Mouse (Mus musculus) heart, postnatal 0 days (tissue): ENCODE data around the gene St6galnac6. TPM values are rescaled to one million over a fixed set of nuclear protein-coding genes. Genes with fewer than 3 reads are reported as not detected.
A peak's percentile ranks its signal among the peaks of the same experiment; 100 is the strongest.

Experiments
- ATAC-seq: fragments of 200-750 bp; cut with Nextera tagmentation; 2 replicates; pipeline ENCODE4 v1.8.0; 2017; ENCODE audit warnings: low read depth, moderate number of reproducible peaks, moderate library complexity; ENCODE audit not compliant: insufficient read depth
- DNase-seq: peaks from one replicate; pipeline ENCODE4 v3.0.0-alpha.2; 2016; ENCODE audit warnings: low spot score
- H3K27ac ChIP-seq: fragments of 300-500 bp; sonication (generic); 2 replicates; pipeline ENCODE4 v1.5.1; 2014; ENCODE audit warnings: low read depth, mild to moderate bottlenecking
- H3K27me3 ChIP-seq: fragments of 300-500 bp; sonication (generic); 2 replicates; pipeline ENCODE4 v1.6.1; 2014; ENCODE audit warnings: low read length, mixed read lengths; ENCODE audit not compliant: control insufficient read depth, insufficient read depth
- H3K36me3 ChIP-seq: fragments of 300-500 bp; sonication (generic); replicated peaks from 2 replicates; pipeline ENCODE4 v1.6.1; 2014; ENCODE audit warnings: low read length, mixed read lengths; ENCODE audit not compliant: control insufficient read depth, insufficient read depth
- H3K4me1 ChIP-seq: fragments of 300-500 bp; sonication (generic); 2 replicates; pipeline ENCODE4 v1.6.1; 2014; ENCODE audit warnings: antibody characterized with exemption; ENCODE audit not compliant: control insufficient read depth, insufficient read depth
- H3K4me2 ChIP-seq: fragments of 300-500 bp; sonication (generic); 2 replicates; pipeline ENCODE4 v1.6.1; 2014; ENCODE audit warnings: low read depth, mild to moderate bottlenecking, low read length, moderate library complexity
- H3K4me3 ChIP-seq: fragments of 300-500 bp; sonication (generic); 2 replicates; pipeline ENCODE4 v1.5.1; 2014; ENCODE audit warnings: low read depth, low read length
- H3K9ac ChIP-seq: fragments of 300-500 bp; sonication (generic); replicated peaks from 2 replicates; pipeline ENCODE4 v1.6.1; 2014; ENCODE audit warnings: low read depth, low read length, mixed read lengths
- H3K9me3 ChIP-seq: fragments of 300-500 bp; sonication (generic); replicated peaks from 2 replicates; pipeline ENCODE4 v1.6.1; 2016; ENCODE audit warnings: low read length; ENCODE audit not compliant: control insufficient read depth
- CTCF ChIP-seq: IDR thresholded peaks from 2 replicates; pipeline ENCODE4 v1.5.1; 2016; ENCODE audit warnings: antibody characterized with exemption, control low read depth, low read depth
- EP300 ChIP-seq: IDR thresholded peaks from 2 replicates; pipeline ENCODE4 v1.6.1; 2016; ENCODE audit warnings: antibody characterized with exemption, low read depth
- WGBS: fragments of 180-500 bp; shearing (Covaris S2); extraction: QIAGEN DNeasy Blood & Tissue Kit; methylation state at CpG from one replicate; pipeline ENCODE4 v1.1.7; 2014; 5-methylcytosine and 5-hydroxymethylcytosine counted together
- polyA plus RNA-seq: library from polyadenylated mRNA; unstranded; fragments of >200 nt; fragmentation: Nextera tagmentation; extraction: Ambion mirVana; gene quantifications from 2 replicates; pipeline ENCODE4 v1.2.1, GENCODE M21; 2015
- total RNA-seq: library from RNA; depleted of rRNA; stranded (reverse); fragments of >200 nt; gene quantifications from 2 replicates; pipeline ENCODE4 v1.2.3, GENCODE M21; 2014; ENCODE audit warnings: low replicate concordance

The St6galnac6 gene
- total and polyA plus RNA-seq, 2 experiments from 2014 or later: 44.3 to 117 TPM

DNA sequence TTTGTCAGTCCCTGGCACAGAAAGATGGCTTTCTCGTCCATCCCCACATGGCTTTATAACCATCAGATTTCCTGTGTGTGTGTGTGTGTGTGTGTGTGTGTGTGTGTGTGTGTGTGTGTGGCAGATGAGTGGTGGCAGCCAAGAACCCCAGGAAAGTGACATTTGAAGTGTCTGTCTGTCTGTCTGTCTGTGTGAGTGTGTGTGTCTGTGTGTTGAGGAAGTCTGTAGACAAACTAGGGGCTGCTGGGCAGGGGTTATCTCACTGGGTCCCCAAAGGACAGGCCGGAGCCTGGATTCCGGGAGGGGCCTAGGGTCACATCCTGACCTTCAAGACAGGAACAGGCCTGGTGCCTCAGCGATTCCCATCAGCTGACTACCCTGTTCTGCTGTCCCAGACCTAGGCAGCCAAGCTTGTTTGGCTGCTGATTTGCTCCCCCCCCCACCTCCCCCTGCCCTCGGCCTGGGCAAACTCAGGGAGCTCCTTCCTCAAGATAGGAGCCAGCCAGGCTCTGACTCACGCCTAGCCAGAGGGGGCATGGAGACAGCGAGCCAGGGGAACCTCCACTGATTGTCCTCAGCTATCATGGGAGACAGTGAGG is 62.1 kb downstream of the St6galnac6 start:
- Histone ChIP-seq H3K4me3 (no peak overlapping the region), H3K4me1 (peaks cover 26% of the 10 kb centered on the region), H3K9me3 (no peaks in the 10 kb centered on the region), H3K27ac (peak overlapping the region; percentile 54), H3K27me3 (no peaks in the 10 kb centered on the region), H3K4me2 (no peak overlapping the region), H3K9ac (no peak overlapping the region), H3K36me3 (peaks cover 19% of the 10 kb centered on the region; the same call in 1 of the 2 replicates)
- WGBS: 12% methylated on average over 7 of the region's 7 CpGs
- peak; percentile 81 for ATAC-seq
- peak; percentile 67 for DNase-seq
- TF ChIP-seq EP300 (no peak), CTCF (no peak)

DNA sequence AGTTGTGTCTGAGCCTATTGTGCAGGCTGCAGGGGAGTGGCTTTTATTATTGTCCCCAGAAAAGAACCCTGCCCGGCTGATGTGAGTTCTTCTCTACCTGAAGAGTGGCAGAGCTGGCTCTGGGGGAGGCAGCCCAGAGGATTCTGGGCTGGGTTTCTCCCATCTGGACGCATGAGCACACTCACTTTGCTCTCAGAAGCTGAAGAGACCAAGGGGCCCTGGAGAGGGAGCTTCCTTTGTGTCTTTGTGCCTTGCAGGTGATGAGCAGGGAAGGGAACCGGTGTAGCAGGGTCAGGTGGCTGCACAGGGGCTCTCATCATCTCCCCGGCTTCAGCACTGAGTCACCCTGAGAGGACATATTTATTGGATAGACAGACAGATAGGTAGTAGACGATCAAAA is 62.8 kb downstream of the St6galnac6 start:
- ATAC-seq: no peak
- no peak overlapping the region for H3K4me2 ChIP-seq
- H3K36me3 ChIP-seq: peaks cover 17% of the 10 kb centered on the region; the same call in 1 of the 2 replicates
- H3K9ac ChIP-seq: no peak overlapping the region
- H3K27ac ChIP-seq: peak overlapping the region; percentile 54
- no peaks in the 10 kb centered on the region for H3K9me3 ChIP-seq
- DNase-seq: no peak
- no peaks in the 10 kb centered on the region for H3K27me3 ChIP-seq
- 42% methylated on average over 5 of the region's 5 CpGs for WGBS
- TF ChIP-seq CTCF (no peak), EP300 (no peak)
- peaks cover 26% of the 10 kb centered on the region for H3K4me1 ChIP-seq
- no peak overlapping the region for H3K4me3 ChIP-seq

DNA sequence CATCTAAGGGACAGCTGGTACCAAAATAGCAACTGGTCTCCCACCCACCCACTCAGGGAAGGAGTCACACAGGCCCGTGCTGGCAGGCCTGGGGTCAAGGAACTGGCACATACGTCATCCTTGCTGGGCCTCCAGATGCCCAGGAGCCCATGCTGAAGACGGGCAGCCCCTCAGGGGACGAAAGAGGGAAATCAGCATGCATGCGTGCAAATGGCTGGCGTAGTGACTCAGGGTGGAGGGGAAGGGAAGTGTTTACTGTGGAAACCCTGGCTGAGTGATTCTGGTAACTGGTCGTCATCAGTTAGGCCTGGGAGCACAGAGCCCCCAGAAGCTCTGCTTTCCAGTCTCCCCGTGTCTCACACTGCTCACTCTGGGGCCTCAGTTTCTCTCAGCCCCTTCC is 65.8 kb downstream of the St6galnac6 start:
- Histone ChIP-seq H3K9ac (0 out of 2 replicates have a peak overlapping the region, but pooled peaks have one; percentile 14), H3K36me3 (peaks cover 9% of the 10 kb centered on the region), H3K9me3 (no peaks in the 10 kb centered on the region), H3K4me1 (peaks cover 26% of the 10 kb centered on the region), H3K4me3 (no peak overlapping the region), H3K27me3 (no peaks in the 10 kb centered on the region), H3K27ac (peak overlapping the region; percentile 60), H3K4me2 (no peak overlapping the region)
- TF ChIP-seq EP300 (no peak), CTCF (no peak)
- ATAC-seq (no peak), DNase-seq (no peak)
- WGBS: 64% methylated on average over 8 of the region's 8 CpGs

DNA sequence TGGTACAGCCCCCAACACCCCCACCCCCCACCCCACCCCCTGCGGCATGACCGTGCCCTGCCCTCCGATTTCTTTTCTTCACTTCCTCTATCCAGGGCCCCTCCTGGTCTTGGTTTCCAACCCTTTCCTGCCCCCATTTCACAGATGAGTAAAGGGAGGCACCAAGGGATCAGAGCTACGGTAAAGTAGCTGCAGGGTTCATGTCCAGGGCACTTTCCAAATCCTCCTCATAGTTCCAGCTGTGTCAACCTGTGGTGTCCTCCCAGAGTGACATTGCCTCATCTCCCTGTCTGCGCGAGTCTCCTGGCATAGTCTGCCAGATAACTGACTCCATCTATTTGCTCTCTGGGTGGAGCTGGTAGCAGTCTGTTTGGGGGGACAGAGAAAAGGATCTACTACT is 66.3 kb downstream of the St6galnac6 start:
- H3K9ac ChIP-seq: no peak overlapping the region
- no peaks in the 10 kb centered on the region for H3K27me3 ChIP-seq
- peaks cover 9% of the 10 kb centered on the region for H3K36me3 ChIP-seq
- ATAC-seq (no peak), DNase-seq (no peak)
- H3K9me3 ChIP-seq: no peaks in the 10 kb centered on the region
- H3K27ac ChIP-seq: peak overlapping the region; percentile 60
- peaks cover 25% of the 10 kb centered on the region for H3K4me1 ChIP-seq
- 69% methylated on average over 6 of the region's 6 CpGs for WGBS
- no peak overlapping the region for H3K4me2 ChIP-seq
- no peak overlapping the region for H3K4me3 ChIP-seq
- TF ChIP-seq EP300: no peak
- TF ChIP-seq CTCF: no peak

DNA sequence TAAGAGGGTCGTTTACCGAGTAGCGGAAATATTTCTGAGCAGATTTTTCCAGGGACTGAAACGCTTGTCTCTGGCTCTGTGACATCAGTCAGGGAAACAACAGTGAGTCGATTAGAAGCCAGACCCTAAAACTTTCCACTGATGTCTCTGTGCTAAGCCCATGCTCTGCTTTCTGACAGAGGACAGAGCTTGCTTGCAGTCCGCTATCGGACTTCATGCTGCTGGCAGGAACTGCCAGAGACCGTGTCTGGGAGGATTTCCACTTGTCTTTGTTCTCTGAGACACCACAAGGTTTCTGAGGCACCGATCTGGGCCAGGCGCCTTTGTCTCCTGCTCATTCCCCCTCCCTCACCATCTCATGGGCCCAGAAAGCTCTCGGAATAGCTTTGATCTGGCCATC is 68.3 kb downstream of the St6galnac6 start:
- WGBS: 18% methylated on average over 11 of the region's 11 CpGs
- Histone ChIP-seq H3K27ac (peak overlapping the region; percentile 61), H3K4me3 (no peak overlapping the region), H3K9me3 (no peaks in the 10 kb centered on the region), H3K27me3 (no peaks in the 10 kb centered on the region), H3K9ac (0 out of 2 replicates have a peak overlapping the region, but pooled peaks have one; percentile 19), H3K4me1 (peaks cover 8% of the 10 kb centered on the region; the same call in 1 of the 2 replicates), H3K36me3 (peaks cover 26% of the 10 kb centered on the region), H3K4me2 (no peak overlapping the region)
- TF ChIP-seq EP300: no peak
- TF ChIP-seq CTCF: no peak
- ATAC-seq: peak; percentile 69
- DNase-seq: peak; percentile 70

DNA sequence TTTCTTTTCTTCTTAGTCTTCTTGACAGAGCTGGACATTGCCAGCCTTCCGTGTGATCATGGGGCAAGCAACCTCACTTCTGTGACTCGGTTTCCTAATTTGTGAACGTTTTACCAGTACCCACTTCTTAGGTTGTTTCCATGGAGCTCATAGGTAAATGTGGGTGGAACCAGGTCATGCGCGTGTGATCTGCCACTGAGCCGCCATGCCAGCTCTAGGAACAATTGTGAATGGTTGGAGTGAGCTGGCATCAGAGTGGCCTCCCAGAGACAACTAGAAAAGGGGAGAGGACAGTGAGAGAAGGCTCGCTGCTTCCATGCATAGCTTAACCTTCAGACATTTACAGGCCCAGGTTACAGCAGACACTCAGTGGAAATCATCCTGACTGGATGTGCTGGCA is 68.7 kb downstream of the St6galnac6 start:
- no peaks in the 10 kb centered on the region for H3K27me3 ChIP-seq
- H3K27ac ChIP-seq: peak overlapping the region; percentile 61
- no peak overlapping the region for H3K4me2 ChIP-seq
- 79% methylated on average over 7 of the region's 7 CpGs for WGBS
- peaks cover 8% of the 10 kb centered on the region; the same call in 1 of the 2 replicates for H3K4me1 ChIP-seq
- no peak for ATAC-seq
- no peak overlapping the region for H3K4me3 ChIP-seq
- DNase-seq: no peak
- H3K9ac ChIP-seq: no peak overlapping the region
- no peaks in the 10 kb centered on the region for H3K9me3 ChIP-seq
- TF ChIP-seq EP300 (no peak), CTCF (no peak)
- peaks cover 30% of the 10 kb centered on the region for H3K36me3 ChIP-seq
